Mouse (Mus musculus) stomach, embryonic 16.5 days (tissue): ENCODE measurements around the gene Map2. TPM values are rescaled to one million over a fixed set of nuclear protein-coding genes. Genes with fewer than 3 reads are reported as not detected.

Source experiments
- ATAC-seq: fragments of 200-750 bp; cut with Nextera tagmentation; 2 replicates; pipeline ENCODE4 v1.8.0; 2017; ENCODE audit warnings: moderate number of reproducible peaks, moderate TSS enrichment; ENCODE audit not compliant: insufficient read depth, low FRiP score
- H3K27ac ChIP-seq: fragments of 300-500 bp; sonication (generic); 2 replicates; pipeline ENCODE4 v1.5.1; 2014; ENCODE audit warnings: low read length
- H3K27me3 ChIP-seq: fragments of 300-500 bp; sonication (generic); 2 replicates; pipeline ENCODE4 v1.6.1; 2014; ENCODE audit warnings: low read length, control low read depth, mixed read lengths; ENCODE audit not compliant: control insufficient read depth, insufficient read depth
- H3K36me3 ChIP-seq: fragments of 300-500 bp; sonication (generic); 2 replicates; pipeline ENCODE4 v1.6.1; 2014; ENCODE audit warnings: low read length; ENCODE audit not compliant: control insufficient read depth, insufficient read depth
- H3K4me1 ChIP-seq: fragments of 300-500 bp; sonication (generic); 2 replicates; pipeline ENCODE4 v1.6.1; 2014; ENCODE audit warnings: low read length, control low read depth, mixed read lengths; ENCODE audit not compliant: control insufficient read depth, insufficient read depth
- H3K4me2 ChIP-seq: fragments of 300-500 bp; sonication (generic); 2 replicates; pipeline ENCODE4 v1.6.1; 2014; ENCODE audit warnings: low read depth, low read length, mixed read lengths
- H3K4me3 ChIP-seq: fragments of 300-500 bp; sonication (generic); replicated peaks from 2 replicates; pipeline ENCODE4 v1.5.1; 2014; ENCODE audit warnings: mild to moderate bottlenecking, low read length
- H3K9ac ChIP-seq: fragments of 300-500 bp; sonication (generic); 2 replicates; pipeline ENCODE4 v1.6.1; 2014; ENCODE audit warnings: low read length
- H3K9me3 ChIP-seq: fragments of 300-500 bp; sonication (generic); replicated peaks from 2 replicates; pipeline ENCODE4 v1.6.1; 2016; ENCODE audit warnings: low read length, control low read depth; ENCODE audit not compliant: control insufficient read depth
- WGBS: fragments of 180-500 bp; shearing (Covaris S2); extraction: QIAGEN DNeasy Blood & Tissue Kit; methylation state at CpG from one replicate; pipeline ENCODE4 v1.1.7; 2014; 5-methylcytosine and 5-hydroxymethylcytosine counted together
- polyA plus RNA-seq: library from polyadenylated mRNA; unstranded; fragments of >200 nt; fragmentation: Nextera tagmentation; extraction: Ambion mirVana; gene quantifications from 2 replicates; pipeline ENCODE4 v1.2.1, GENCODE M21; 2015

Gene Map2
- polyA plus RNA-seq, 1 experiment from 2014 or later, result 19.8 TPM

GRCm38 (mm10) chr1:66348404-66349165, 173.5 kb downstream of the Map2 start:
- no peak for ATAC-seq
- no peaks in the 10 kb centered on the region for H3K9me3 ChIP-seq
- H3K4me3 ChIP-seq, result no peak overlapping the region
- 56% methylated on average over 8 of the region's 8 CpGs for WGBS
- H3K36me3 ChIP-seq, result no peaks in the 10 kb centered on the region
- H3K9ac ChIP-seq, result no peak overlapping the region
- H3K4me2 ChIP-seq, result no peak overlapping the region
- H3K27ac ChIP-seq, result no peak overlapping the region
- H3K4me1 ChIP-seq, result no peaks in the 10 kb centered on the region
- H3K27me3 ChIP-seq, result no peaks in the 10 kb centered on the region

DNA sequence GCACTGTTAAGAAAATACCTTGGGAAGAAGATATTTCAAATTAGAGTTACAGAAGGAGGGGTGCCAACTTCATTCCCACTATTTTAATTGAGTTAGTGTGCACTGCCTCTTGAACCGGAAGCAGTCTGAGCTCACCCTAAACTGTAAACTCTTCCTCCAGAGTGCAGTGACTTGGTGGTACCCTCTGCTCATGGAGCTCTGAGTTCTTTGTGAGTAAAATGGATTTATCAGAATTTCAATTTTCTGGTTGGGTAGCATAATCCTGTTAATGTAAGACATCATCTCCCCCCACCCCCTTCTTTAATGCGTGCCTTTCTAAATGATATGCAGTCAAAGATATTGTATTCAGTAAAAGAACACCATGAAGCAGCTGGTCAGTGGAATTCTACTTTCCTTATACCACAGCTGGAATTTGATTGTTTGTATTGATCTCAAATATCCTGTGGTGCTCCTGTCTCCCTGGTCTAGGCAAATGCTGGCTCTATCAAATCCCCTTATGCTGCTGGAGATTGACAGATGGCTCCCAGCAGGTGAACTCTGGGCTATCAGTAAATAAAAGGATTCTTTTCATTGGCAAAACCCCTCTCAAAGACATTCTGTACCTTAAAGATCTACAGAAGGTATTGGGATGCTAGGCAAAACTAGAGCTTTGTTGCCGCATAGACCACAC, 174.2 kb downstream of the Map2 start:
- ATAC-seq, result no peak
- 80% methylated on average over 3 of the region's 3 CpGs for WGBS
- no peaks in the 10 kb centered on the region for H3K36me3 ChIP-seq

GRCm38 (mm10) chr1:66351366-66351765, 176.3 kb downstream of the Map2 start:
- no peaks in the 10 kb centered on the region for H3K36me3 ChIP-seq
- no peak for ATAC-seq
- H3K27ac ChIP-seq, result no peak overlapping the region
- no peaks in the 10 kb centered on the region for H3K9me3 ChIP-seq
- H3K4me1 ChIP-seq, result no peaks in the 10 kb centered on the region
- H3K4me3 ChIP-seq, result no peak overlapping the region
- no peaks in the 10 kb centered on the region for H3K27me3 ChIP-seq
- no peak overlapping the region for H3K9ac ChIP-seq
- no peak overlapping the region for H3K4me2 ChIP-seq

More for the DNA sequence above, 174.2 kb downstream of the Map2 start:
- H3K4me1 ChIP-seq, result no peaks in the 10 kb centered on the region
- H3K4me3 ChIP-seq, result no peak overlapping the region
- H3K9me3 ChIP-seq, result no peaks in the 10 kb centered on the region
- H3K27ac ChIP-seq, result no peak overlapping the region
- H3K27me3 ChIP-seq, result no peaks in the 10 kb centered on the region
- no peak overlapping the region for H3K4me2 ChIP-seq
- H3K9ac ChIP-seq, result no peak overlapping the region

GRCm38 (mm10) chr1:66361799-66362198, 186.7 kb downstream of the Map2 start:
- no peaks in the 10 kb centered on the region for H3K36me3 ChIP-seq
- H3K9me3 ChIP-seq, result no peaks in the 10 kb centered on the region
- no peaks in the 10 kb centered on the region for H3K27me3 ChIP-seq
- H3K4me3 ChIP-seq, result no peak overlapping the region
- no peak overlapping the region for H3K27ac ChIP-seq
- H3K4me2 ChIP-seq, result no peak overlapping the region
- WGBS, result 86% methylated on average over 2 of the region's 2 CpGs
- H3K9ac ChIP-seq, result no peak overlapping the region
- H3K4me1 ChIP-seq, result no peaks in the 10 kb centered on the region
- no peak for ATAC-seq

- no peak overlapping the region for H3K4me3 ChIP-seq
- no peak overlapping the region for H3K4me2 ChIP-seq
- no peak; the same call in 1 of the 2 replicates for ATAC-seq
- no peaks in the 10 kb centered on the region for H3K36me3 ChIP-seq
- no peak overlapping the region for H3K27ac ChIP-seq
- H3K27me3 ChIP-seq, result no peaks in the 10 kb centered on the region
- 65% methylated on average over 9 of the region's 9 CpGs for WGBS
- no peaks in the 10 kb centered on the region for H3K4me1 ChIP-seq
- H3K9ac ChIP-seq, result no peak overlapping the region
- no peaks in the 10 kb centered on the region for H3K9me3 ChIP-seq
Observed at GRCm38 (mm10) chr1:66363285-66363684, 188.2 kb downstream of the Map2 start.

DNA sequence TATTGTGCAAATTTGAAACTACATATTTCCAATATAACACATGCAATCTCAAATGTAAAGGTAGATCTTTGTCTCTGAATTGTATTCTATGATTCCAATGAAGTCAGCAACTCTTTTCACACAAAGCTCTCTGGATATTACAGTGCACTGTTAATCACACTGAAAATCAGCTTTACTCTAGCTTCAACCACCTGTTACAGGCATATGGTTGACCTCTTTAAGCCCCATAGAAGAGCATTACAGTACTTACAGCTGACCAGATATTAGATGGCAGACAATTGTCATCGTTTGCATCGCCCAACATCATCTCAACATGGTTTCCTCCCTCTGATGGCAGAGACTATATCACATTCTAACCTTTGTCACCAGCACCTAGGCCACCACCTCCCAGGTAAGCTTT, 189.3 kb downstream of the Map2 start:
- no peak overlapping the region for H3K27ac ChIP-seq
- WGBS, result 85% methylated on average over 2 of the region's 2 CpGs
- no peaks in the 10 kb centered on the region for H3K9me3 ChIP-seq
- no peaks in the 10 kb centered on the region for H3K4me1 ChIP-seq
- no peak for ATAC-seq
- H3K36me3 ChIP-seq, result no peaks in the 10 kb centered on the region
- H3K9ac ChIP-seq, result no peak overlapping the region
- no peak overlapping the region for H3K4me2 ChIP-seq
- no peaks in the 10 kb centered on the region for H3K27me3 ChIP-seq
- no peak overlapping the region for H3K4me3 ChIP-seq

DNA sequence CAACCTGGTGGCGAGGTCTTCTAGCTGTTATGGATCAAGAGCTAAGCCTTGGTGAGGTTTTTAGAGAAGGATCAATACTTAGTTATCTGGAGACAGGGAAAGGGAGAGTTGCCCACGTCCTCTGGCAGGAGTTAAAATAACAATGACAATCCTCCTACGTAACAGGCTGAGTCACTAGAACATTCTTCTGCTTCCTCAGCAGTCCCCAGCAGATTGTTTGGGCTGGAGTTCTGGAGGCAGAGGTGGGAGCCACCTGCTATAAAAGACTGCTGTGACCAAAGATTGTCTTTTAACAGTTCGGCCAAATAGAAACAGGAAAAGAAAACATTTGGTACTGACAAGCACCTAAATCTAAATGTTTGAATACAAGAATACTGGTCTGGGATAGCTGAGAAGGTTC, 190.5 kb downstream of the Map2 start:
- Histone ChIP-seq H3K9ac (no peak overlapping the region), H3K4me3 (no peak overlapping the region), H3K9me3 (no peaks in the 10 kb centered on the region), H3K4me2 (no peak overlapping the region), H3K27me3 (no peaks in the 10 kb centered on the region), H3K36me3 (no peaks in the 10 kb centered on the region), H3K27ac (no peak overlapping the region), H3K4me1 (no peaks in the 10 kb centered on the region)
- 60% methylated on average over 4 of the region's 4 CpGs for WGBS
- no peak for ATAC-seq

DNA sequence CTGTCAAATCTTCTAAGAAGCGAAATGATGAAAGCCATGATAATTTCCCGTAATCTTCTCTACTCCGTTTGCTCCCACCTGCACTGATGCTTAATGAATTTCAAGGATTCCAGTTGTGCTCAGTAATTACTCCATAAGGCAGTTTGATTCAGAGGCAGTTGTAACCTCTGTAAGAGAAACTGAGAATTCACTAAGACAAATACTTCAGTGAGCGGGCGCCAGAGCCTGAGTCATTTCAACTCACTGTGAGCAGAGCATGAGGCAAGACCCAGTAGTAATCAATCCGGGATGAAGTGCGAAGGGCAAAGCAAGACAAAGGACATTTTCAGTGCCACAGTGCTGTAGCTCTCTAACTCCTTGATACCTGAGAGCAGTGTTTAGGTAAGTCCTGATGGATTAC, 194.4 kb downstream of the Map2 start:
- Histone ChIP-seq H3K36me3 (no peaks in the 10 kb centered on the region), H3K9me3 (no peaks in the 10 kb centered on the region), H3K27ac (no peak overlapping the region), H3K4me2 (no peak overlapping the region), H3K27me3 (no peaks in the 10 kb centered on the region), H3K4me1 (no peaks in the 10 kb centered on the region), H3K4me3 (no peak overlapping the region), H3K9ac (no peak overlapping the region)
- no peak for ATAC-seq
- 76% methylated on average over 7 of the region's 7 CpGs for WGBS

DNA sequence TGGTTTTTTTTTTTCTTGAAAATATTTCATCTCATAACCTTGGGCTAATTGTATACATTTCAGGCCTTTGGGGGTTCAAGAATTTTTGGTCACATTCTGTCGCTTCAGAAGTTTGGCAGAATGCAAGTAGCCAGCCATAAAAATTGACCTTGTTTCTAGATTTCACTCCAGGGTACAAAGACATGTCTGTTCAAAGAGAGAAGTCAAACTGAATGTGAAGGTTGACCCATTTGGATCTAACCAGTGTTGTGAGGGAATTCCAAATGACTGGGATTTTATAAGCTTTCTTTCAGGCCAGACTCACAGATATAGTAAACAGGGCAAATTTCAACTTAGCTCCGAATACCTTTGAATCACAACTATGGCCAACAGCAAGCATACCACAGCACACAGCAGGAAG, 196.3 kb downstream of the Map2 start:
- Histone ChIP-seq H3K4me1 (no peaks in the 10 kb centered on the region), H3K36me3 (no peaks in the 10 kb centered on the region), H3K9me3 (no peaks in the 10 kb centered on the region), H3K27me3 (no peaks in the 10 kb centered on the region), H3K4me2 (no peak overlapping the region), H3K9ac (no peak overlapping the region), H3K27ac (no peak overlapping the region), H3K4me3 (no peak overlapping the region)
- WGBS, result 84% methylated on average over 2 of the region's 2 CpGs
- ATAC-seq, result no peak
